Mouse (Mus musculus): ENCODE results near the gene Clip2. TPM values are rescaled to one million over a fixed set of nuclear protein-coding genes. Genes with fewer than 3 reads are reported as not detected.

The Clip2 gene
- polyA plus RNA-seq, 1 experiment from 2014 or later = 12.7 TPM

DNA sequence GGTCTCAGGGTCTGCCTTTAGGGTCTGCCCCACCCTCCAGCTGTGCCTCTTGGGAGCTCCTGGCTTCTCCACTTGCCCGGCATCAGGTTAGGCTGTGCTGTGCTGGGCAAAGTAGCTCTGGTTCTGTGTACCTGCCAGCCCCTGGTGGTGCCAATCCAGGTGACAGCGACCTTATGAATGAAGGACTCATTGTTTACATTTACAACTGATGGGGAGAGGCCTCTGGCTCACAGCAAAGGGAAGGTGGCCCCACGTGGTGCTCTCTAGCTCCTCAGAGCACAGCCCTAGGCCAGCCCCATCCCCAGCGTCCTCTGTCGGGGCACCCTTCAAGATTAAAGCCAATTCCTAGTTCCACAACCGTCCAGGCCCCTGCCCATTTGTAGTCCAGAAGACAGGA lies 1.4 kb downstream of the Clip2 start:
- WGBS (ENCODE audit: missing documents) = 33% methylated on average over 6 of the region's 6 CpGs
- Histone ChIP-seq H3K79me2 (ENCODE audit: inconsistent target) (peaks cover 59% of the 10 kb centered on the region), H3K4me3 (ENCODE audit: inconsistent target) (peak overlapping the region; percentile 59), H3K27ac (no peak overlapping the region), H3K36me3 (ENCODE audit: inconsistent target) (no peaks in the 10 kb centered on the region)

GRCm38 (mm10) chr5:134549640-134550168 lies 2.5 kb downstream of the Clip2 start:
- peaks cover 71% of the 10 kb centered on the region for H3K79me2 ChIP-seq (ENCODE audit: inconsistent target)
- 96% methylated on average over 2 of the region's 3 CpGs for WGBS (ENCODE audit: missing documents)
- H3K36me3 ChIP-seq (ENCODE audit: inconsistent target) = no peaks in the 10 kb centered on the region
- H3K27ac ChIP-seq = no peak overlapping the region
- no peak overlapping the region for H3K4me3 ChIP-seq (ENCODE audit: inconsistent target)

GRCm38 (mm10) chr5:134548306-134548705 lies 3.9 kb downstream of the Clip2 start:
- H3K79me2 ChIP-seq (ENCODE audit: inconsistent target) = peaks cover 85% of the 10 kb centered on the region
- H3K36me3 ChIP-seq (ENCODE audit: inconsistent target) = no peaks in the 10 kb centered on the region
- 92% methylated on average over 5 of the region's 5 CpGs for WGBS (ENCODE audit: missing documents)
- H3K27ac ChIP-seq = no peak overlapping the region
- H3K4me3 ChIP-seq (ENCODE audit: inconsistent target) = no peak overlapping the region

DNA sequence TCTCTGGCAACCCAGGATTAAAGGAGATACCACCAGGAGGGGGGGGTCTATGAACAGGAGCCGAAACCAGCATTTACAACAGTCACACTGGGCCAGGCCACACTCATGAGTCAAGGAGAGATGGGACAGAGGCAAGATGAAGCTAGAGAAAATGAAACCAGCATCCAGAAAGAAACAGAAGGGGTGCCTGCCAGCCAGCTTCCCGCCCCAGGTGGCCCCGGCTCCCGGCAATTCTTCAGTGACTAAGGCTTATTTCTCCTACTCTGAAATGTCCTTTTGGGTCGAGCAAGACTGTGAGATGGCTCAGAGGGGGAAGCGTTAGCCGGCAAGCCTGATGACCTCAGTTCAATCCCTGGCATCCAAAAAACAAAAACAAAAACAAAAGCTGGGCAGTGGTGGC lies 5.4 kb downstream of the Clip2 start:
- Histone ChIP-seq H3K27ac (no peak overlapping the region), H3K79me2 (ENCODE audit: inconsistent target) (peaks cover 100% of the 10 kb centered on the region), H3K4me3 (ENCODE audit: inconsistent target) (no peak overlapping the region), H3K36me3 (ENCODE audit: inconsistent target) (no peaks in the 10 kb centered on the region)
- 72% methylated on average over 7 of the region's 7 CpGs for whole genome bisulfite sequencing (ENCODE audit: missing documents)

GRCm38 (mm10) chr5:134545242-134545629 lies 7.0 kb downstream of the Clip2 start:
- peaks cover 99% of the 10 kb centered on the region for H3K79me2 ChIP-seq (ENCODE audit: inconsistent target)
- no peaks in the 10 kb centered on the region for H3K36me3 ChIP-seq (ENCODE audit: inconsistent target)
- WGBS (ENCODE audit: missing documents) = 92% methylated on average over 3 of the region's 3 CpGs
- H3K4me3 ChIP-seq (ENCODE audit: inconsistent target) = no peak overlapping the region
- no peak overlapping the region for H3K27ac ChIP-seq

DNA sequence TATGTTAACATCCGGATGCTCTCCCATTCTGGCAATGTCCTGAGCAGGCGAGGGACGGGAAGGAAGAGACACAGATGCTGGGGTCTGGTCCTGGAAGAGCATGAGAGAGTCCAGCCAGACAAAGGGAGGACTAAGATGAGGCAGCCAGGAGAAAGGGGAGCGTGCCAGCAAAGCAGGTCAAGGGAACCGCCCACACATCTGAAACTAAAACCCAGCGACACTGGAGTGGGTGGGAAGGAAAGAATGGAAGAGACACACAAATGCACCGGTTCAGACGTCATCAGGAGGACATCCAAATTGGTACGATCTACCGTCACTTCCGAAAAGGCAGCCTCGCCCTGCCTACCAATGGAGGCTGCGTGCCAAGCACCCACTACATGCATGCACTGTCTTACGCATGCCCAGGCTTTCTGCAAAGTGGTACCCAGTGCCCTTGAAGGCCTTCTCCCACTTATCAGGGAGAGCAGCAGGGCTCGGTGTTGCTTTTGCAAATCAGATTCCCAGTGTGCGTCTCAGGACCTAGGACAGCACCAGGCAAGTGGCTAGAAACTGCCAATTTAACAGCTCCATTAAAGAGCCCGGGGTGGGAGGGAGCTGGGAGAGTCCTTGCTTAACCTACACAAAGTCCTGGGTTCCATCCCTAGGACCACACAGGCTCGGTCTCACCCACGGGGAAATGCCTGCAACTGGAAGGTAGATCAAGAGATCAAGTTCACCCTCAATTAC lies 7.6 kb downstream of the Clip2 start:
- Histone ChIP-seq H3K79me2 (ENCODE audit: inconsistent target) (peaks cover 99% of the 10 kb centered on the region), H3K36me3 (ENCODE audit: inconsistent target) (no peaks in the 10 kb centered on the region), H3K4me3 (ENCODE audit: inconsistent target) (no peak overlapping the region), H3K27ac (no peak overlapping the region)
- 95% methylated on average over 18 of the region's 19 CpGs for WGBS (ENCODE audit: missing documents)

GRCm38 (mm10) chr5:134541640-134542039 lies 10.6 kb downstream of the Clip2 start:
- Histone ChIP-seq H3K27ac (no peak overlapping the region), H3K36me3 (ENCODE audit: inconsistent target) (no peaks in the 10 kb centered on the region)
- WGBS (ENCODE audit: missing documents) = 90% methylated on average over 7 of the region's 7 CpGs

GRCm38 (mm10) chr5:134540881-134541280 lies 11.4 kb downstream of the Clip2 start:
- no peak overlapping the region for H3K4me3 ChIP-seq (ENCODE audit: inconsistent target)
- peaks cover 86% of the 10 kb centered on the region for H3K79me2 ChIP-seq (ENCODE audit: inconsistent target)
- WGBS (ENCODE audit: missing documents) = 94% methylated on average over 5 of the region's 6 CpGs
- H3K27ac ChIP-seq = peak overlapping the region; percentile 64
- no peaks in the 10 kb centered on the region for H3K36me3 ChIP-seq (ENCODE audit: inconsistent target)

More at GRCm38 (mm10) chr5:134541640-134542039, 10.6 kb downstream of the Clip2 start:
- Histone ChIP-seq H3K79me2 (ENCODE audit: inconsistent target) (peaks cover 92% of the 10 kb centered on the region), H3K4me3 (ENCODE audit: inconsistent target) (no peak overlapping the region)

GRCm38 (mm10) chr5:134539891-134540290 lies 12.3 kb downstream of the Clip2 start:
- WGBS (ENCODE audit: missing documents) = 5% methylated on average over 3 of the region's 3 CpGs
- peaks cover 2% of the 10 kb centered on the region; the same call in 1 of the 2 replicates for H3K36me3 ChIP-seq (ENCODE audit: inconsistent target)
- no peak overlapping the region for H3K4me3 ChIP-seq (ENCODE audit: inconsistent target)
- H3K79me2 ChIP-seq (ENCODE audit: inconsistent target) = peaks cover 76% of the 10 kb centered on the region; the same call in 1 of the 2 replicates
- H3K27ac ChIP-seq = peak overlapping the region; percentile 64

GRCm38 (mm10) chr5:134536036-134536435 lies 16.2 kb downstream of the Clip2 start:
- no peak overlapping the region for H3K27ac ChIP-seq
- H3K36me3 ChIP-seq (ENCODE audit: inconsistent target) = peaks cover 5% of the 10 kb centered on the region; the same call in 1 of the 2 replicates
- peaks cover 43% of the 10 kb centered on the region; the same call in 1 of the 2 replicates for H3K79me2 ChIP-seq (ENCODE audit: inconsistent target)
- H3K4me3 ChIP-seq (ENCODE audit: inconsistent target) = no peak overlapping the region
- WGBS (ENCODE audit: missing documents) = 85% methylated on average over 3 of the region's 6 CpGs

- Histone ChIP-seq H3K27ac (no peak overlapping the region; the same call in 1 of the 2 replicates), H3K36me3 (ENCODE audit: inconsistent target) (peaks cover 5% of the 10 kb centered on the region; the same call in 1 of the 2 replicates), H3K79me2 (ENCODE audit: inconsistent target) (peaks cover 27% of the 10 kb centered on the region; the same call in 1 of the 2 replicates), H3K4me3 (ENCODE audit: inconsistent target) (no peak overlapping the region)
- 23% methylated on average over 6 of the region's 6 CpGs for WGBS (ENCODE audit: missing documents)
These were observed 19.8 kb downstream of the Clip2 start for GRCm38 (mm10) chr5:134532417-134532816.

GRCm38 (mm10) chr5:134531585-134531984 lies 20.6 kb downstream of the Clip2 start:
- Histone ChIP-seq H3K4me3 (ENCODE audit: inconsistent target) (no peak overlapping the region), H3K79me2 (ENCODE audit: inconsistent target) (peaks cover 19% of the 10 kb centered on the region; the same call in 1 of the 2 replicates), H3K27ac (peak overlapping the region; percentile 29), H3K36me3 (ENCODE audit: inconsistent target) (peaks cover 5% of the 10 kb centered on the region; the same call in 1 of the 2 replicates)
- WGBS (ENCODE audit: missing documents) = 66% methylated on average over 9 of the region's 9 CpGs

DNA sequence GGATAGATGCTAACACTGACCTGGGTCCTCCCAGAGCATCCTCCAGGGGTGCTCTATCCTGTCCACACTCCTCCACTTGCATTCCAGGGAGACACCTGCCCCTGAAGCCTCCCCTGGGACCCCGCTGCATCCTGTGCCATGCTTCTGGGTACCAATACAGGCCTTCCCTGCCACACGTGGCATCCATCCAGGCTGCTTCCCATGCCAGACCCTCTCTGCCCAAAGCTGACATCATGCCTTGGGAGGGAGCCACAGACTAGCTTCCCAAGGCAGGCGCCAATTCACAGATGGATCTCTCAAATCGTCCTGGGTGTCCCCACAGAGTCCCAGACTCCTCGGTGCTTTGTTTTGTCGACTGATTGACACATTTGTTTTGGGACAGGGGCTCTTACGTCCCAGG lies 21.4 kb downstream of the Clip2 start:
- peaks cover 5% of the 10 kb centered on the region; the same call in 1 of the 2 replicates for H3K36me3 ChIP-seq (ENCODE audit: inconsistent target)
- 99% methylated on average over 7 of the region's 7 CpGs for WGBS (ENCODE audit: missing documents)
- no peak overlapping the region for H3K4me3 ChIP-seq (ENCODE audit: inconsistent target)
- no peak overlapping the region for H3K27ac ChIP-seq
- peaks cover 18% of the 10 kb centered on the region; the same call in 1 of the 2 replicates for H3K79me2 ChIP-seq (ENCODE audit: inconsistent target)

DNA sequence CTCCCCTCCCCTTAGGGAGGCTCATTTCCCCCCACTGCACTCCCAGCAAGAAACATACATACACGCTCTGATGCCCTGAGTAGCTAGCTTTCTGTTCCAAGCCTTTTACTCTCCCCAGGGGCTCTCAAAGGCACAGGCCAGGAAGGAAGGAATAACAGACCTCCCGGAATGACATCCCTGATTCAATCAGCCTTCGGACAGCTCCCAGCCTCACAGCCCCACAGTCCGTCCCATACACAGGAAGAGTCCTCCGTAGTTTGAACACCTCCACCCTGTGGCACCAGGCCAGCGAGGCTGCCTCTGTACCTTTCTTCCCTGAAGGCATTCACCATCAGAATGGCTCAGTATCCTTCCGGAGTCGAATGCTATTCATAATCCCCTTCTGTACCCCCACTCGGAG lies 23.7 kb downstream of the Clip2 start:
- WGBS (ENCODE audit: missing documents) = 98% methylated on average over 9 of the region's 9 CpGs
- H3K36me3 ChIP-seq (ENCODE audit: inconsistent target) = no peaks in the 10 kb centered on the region
- peaks cover 18% of the 10 kb centered on the region; the same call in 1 of the 2 replicates for H3K79me2 ChIP-seq (ENCODE audit: inconsistent target)

More for the DNA sequence above, 23.7 kb downstream of the Clip2 start:
- no peak overlapping the region for H3K4me3 ChIP-seq (ENCODE audit: inconsistent target)
- H3K27ac ChIP-seq = no peak overlapping the region
